Mouse (Mus musculus) forebrain, embryonic 15.5 days (tissue): ENCODE results near the gene Snx29. TPM values are rescaled to one million over a fixed set of nuclear protein-coding genes. Genes with fewer than 3 reads are reported as not detected.

Source experiments
- ATAC-seq: fragments of 200-750 bp; cut with Nextera tagmentation; replicated peaks from 2 replicates; pipeline ENCODE4 v1.8.0; 2017; ENCODE audit warnings: mild to moderate bottlenecking, moderate TSS enrichment, moderate library complexity
- H3K27ac ChIP-seq: fragments of 300-500 bp; sonication (generic); replicated peaks from 2 replicates; pipeline ENCODE4 v1.5.1; 2015; ENCODE audit warnings: mild to moderate bottlenecking, inconsistent platforms
- H3K27me3 ChIP-seq: fragments of 300-500 bp; sonication (generic); 2 replicates; pipeline ENCODE4 v1.6.1; 2015; ENCODE audit warnings: inconsistent platforms
- H3K36me3 ChIP-seq: fragments of 300-500 bp; sonication (generic); 2 replicates; pipeline ENCODE4 v1.6.1; 2015; ENCODE audit warnings: mild to moderate bottlenecking, inconsistent platforms
- H3K4me1 ChIP-seq: fragments of 300-500 bp; sonication (generic); 2 replicates; pipeline ENCODE4 v1.6.1; 2015; ENCODE audit warnings: inconsistent platforms
- H3K4me2 ChIP-seq: fragments of 300-500 bp; sonication (generic); replicated peaks from 2 replicates; pipeline ENCODE4 v1.6.1; 2015; ENCODE audit warnings: mild to moderate bottlenecking, inconsistent platforms
- H3K4me3 ChIP-seq: fragments of 300-500 bp; sonication (generic); 2 replicates; pipeline ENCODE4 v1.5.1; 2015; ENCODE audit warnings: mild to moderate bottlenecking, inconsistent platforms
- H3K9ac ChIP-seq: fragments of 300-500 bp; sonication (generic); replicated peaks from 2 replicates; pipeline ENCODE4 v1.6.1; 2015; ENCODE audit warnings: mild to moderate bottlenecking, inconsistent platforms
- H3K9me3 ChIP-seq: fragments of 300-500 bp; sonication (generic); 2 replicates; pipeline ENCODE4 v1.6.1; 2016; ENCODE audit warnings: inconsistent platforms
- WGBS: fragments of 180-500 bp; shearing (Covaris S2); methylation state at CpG from one replicate; pipeline ENCODE4 v1.1.7; 2015; ENCODE audit warnings: mixed read lengths; 5-methylcytosine and 5-hydroxymethylcytosine counted together
- polyA plus RNA-seq: library from polyadenylated mRNA; unstranded; fragments of >200 nt; fragmentation: Nextera tagmentation; extraction: Ambion mirVana; gene quantifications from 2 replicates; pipeline ENCODE4 v1.2.1, GENCODE M21; 2015

Gene Snx29
- polyA plus RNA-seq, 1 experiment from 2014 or later = 14.1 TPM

GRCm38 (mm10) chr16:11389324-11389723 is 66.6 kb downstream of the Snx29 start:
- 35% methylated on average over 2 of the region's 2 CpGs for WGBS
- Histone ChIP-seq H3K4me1 (peaks cover 5% of the 10 kb centered on the region; the same call in 1 of the 2 replicates), H3K9me3 (no peaks in the 10 kb centered on the region), H3K36me3 (no peaks in the 10 kb centered on the region), H3K27ac (no peak overlapping the region), H3K27me3 (no peaks in the 10 kb centered on the region), H3K4me2 (no peak overlapping the region), H3K4me3 (no peak overlapping the region), H3K9ac (no peak overlapping the region)
- ATAC-seq = no peak

- Histone ChIP-seq H3K9ac (no peak overlapping the region), H3K4me1 (no peaks in the 10 kb centered on the region), H3K4me3 (no peak overlapping the region), H3K9me3 (no peaks in the 10 kb centered on the region), H3K27ac (no peak overlapping the region), H3K36me3 (no peaks in the 10 kb centered on the region), H3K27me3 (no peaks in the 10 kb centered on the region), H3K4me2 (no peak overlapping the region)
- WGBS = 60% methylated on average over 2 of the region's 2 CpGs
- ATAC-seq = no peak
These were observed 73.9 kb downstream of the Snx29 start for GRCm38 (mm10) chr16:11396570-11396969.

GRCm38 (mm10) chr16:11399386-11399785 is 76.7 kb downstream of the Snx29 start:
- 86% methylated on average over 4 of the region's 4 CpGs for WGBS
- Histone ChIP-seq H3K9me3 (no peaks in the 10 kb centered on the region), H3K27ac (no peak overlapping the region), H3K36me3 (no peaks in the 10 kb centered on the region), H3K4me3 (no peak overlapping the region), H3K9ac (no peak overlapping the region), H3K4me2 (no peak overlapping the region), H3K4me1 (no peaks in the 10 kb centered on the region), H3K27me3 (no peaks in the 10 kb centered on the region)
- ATAC-seq = no peak

- Histone ChIP-seq H3K9ac (no peak overlapping the region), H3K9me3 (no peaks in the 10 kb centered on the region), H3K27me3 (no peaks in the 10 kb centered on the region), H3K4me3 (no peak overlapping the region), H3K4me1 (no peaks in the 10 kb centered on the region), H3K27ac (no peak overlapping the region), H3K4me2 (no peak overlapping the region), H3K36me3 (no peaks in the 10 kb centered on the region)
- no peak for ATAC-seq
- 96% methylated on average over 6 of the region's 6 CpGs for WGBS
These were observed 77.3 kb downstream of the Snx29 start for GRCm38 (mm10) chr16:11399845-11400565.

GRCm38 (mm10) chr16:11400936-11401335 is 78.2 kb downstream of the Snx29 start:
- H3K27me3 ChIP-seq = no peaks in the 10 kb centered on the region
- 80% methylated on average over 7 of the region's 7 CpGs for WGBS
- H3K36me3 ChIP-seq = no peaks in the 10 kb centered on the region
- H3K9ac ChIP-seq = no peak overlapping the region
- no peaks in the 10 kb centered on the region for H3K9me3 ChIP-seq
- no peak overlapping the region for H3K4me2 ChIP-seq
- no peaks in the 10 kb centered on the region for H3K4me1 ChIP-seq
- no peak overlapping the region for H3K27ac ChIP-seq
- no peak overlapping the region for H3K4me3 ChIP-seq
- no peak for ATAC-seq

- no peak for ATAC-seq
- H3K9me3 ChIP-seq = no peaks in the 10 kb centered on the region
- H3K4me1 ChIP-seq = no peaks in the 10 kb centered on the region
- 80% methylated on average over 3 of the region's 3 CpGs for WGBS
- H3K27me3 ChIP-seq = no peaks in the 10 kb centered on the region
- no peak overlapping the region for H3K9ac ChIP-seq
- H3K4me3 ChIP-seq = no peak overlapping the region
- H3K4me2 ChIP-seq = no peak overlapping the region
- no peaks in the 10 kb centered on the region for H3K36me3 ChIP-seq
- H3K27ac ChIP-seq = no peak overlapping the region
These were observed 82.5 kb downstream of the Snx29 start for GRCm38 (mm10) chr16:11405193-11405592.

- Histone ChIP-seq H3K4me1 (no peaks in the 10 kb centered on the region), H3K9me3 (no peaks in the 10 kb centered on the region), H3K27me3 (no peaks in the 10 kb centered on the region), H3K36me3 (no peaks in the 10 kb centered on the region), H3K4me2 (no peak overlapping the region), H3K9ac (no peak overlapping the region), H3K4me3 (no peak overlapping the region), H3K27ac (no peak overlapping the region)
- no peak for ATAC-seq
- 88% methylated on average over 5 of the region's 5 CpGs for WGBS
These were observed 83.5 kb downstream of the Snx29 start for GRCm38 (mm10) chr16:11406201-11406600.

- Histone ChIP-seq H3K9ac (no peak overlapping the region), H3K36me3 (no peaks in the 10 kb centered on the region), H3K27me3 (no peaks in the 10 kb centered on the region), H3K4me3 (no peak overlapping the region), H3K27ac (no peak overlapping the region), H3K4me2 (no peak overlapping the region), H3K9me3 (no peaks in the 10 kb centered on the region), H3K4me1 (no peaks in the 10 kb centered on the region)
- WGBS = 71% methylated on average over 9 of the region's 9 CpGs
- ATAC-seq = no peak
These were observed 83.9 kb downstream of the Snx29 start for GRCm38 (mm10) chr16:11406622-11407021.

GRCm38 (mm10) chr16:11407932-11408620 is 85.4 kb downstream of the Snx29 start:
- no peak overlapping the region for H3K9ac ChIP-seq
- no peaks in the 10 kb centered on the region for H3K9me3 ChIP-seq
- H3K4me1 ChIP-seq = no peaks in the 10 kb centered on the region
- H3K27me3 ChIP-seq = no peaks in the 10 kb centered on the region
- no peaks in the 10 kb centered on the region for H3K36me3 ChIP-seq
- no peak overlapping the region for H3K4me3 ChIP-seq
- H3K4me2 ChIP-seq = no peak overlapping the region
- H3K27ac ChIP-seq = no peak overlapping the region
- WGBS = 85% methylated on average over 8 of the region's 8 CpGs
- ATAC-seq = no peak

- Histone ChIP-seq H3K4me2 (no peak overlapping the region), H3K4me3 (no peak overlapping the region), H3K9ac (no peak overlapping the region), H3K27ac (no peak overlapping the region), H3K9me3 (no peaks in the 10 kb centered on the region), H3K27me3 (no peaks in the 10 kb centered on the region), H3K36me3 (no peaks in the 10 kb centered on the region), H3K4me1 (no peaks in the 10 kb centered on the region)
- ATAC-seq = no peak
- 92% methylated on average over 4 of the region's 4 CpGs for WGBS
These were observed 86.0 kb downstream of the Snx29 start for GRCm38 (mm10) chr16:11408726-11409125.

- H3K4me1 ChIP-seq = no peaks in the 10 kb centered on the region
- no peaks in the 10 kb centered on the region for H3K36me3 ChIP-seq
- H3K27ac ChIP-seq = no peak overlapping the region
- H3K4me3 ChIP-seq = no peak overlapping the region
- no peak overlapping the region for H3K9ac ChIP-seq
- H3K9me3 ChIP-seq = no peaks in the 10 kb centered on the region
- no peak for ATAC-seq
- no peak overlapping the region for H3K4me2 ChIP-seq
- 78% methylated on average over 2 of the region's 2 CpGs for WGBS
- H3K27me3 ChIP-seq = no peaks in the 10 kb centered on the region
These were observed 91.9 kb downstream of the Snx29 start for GRCm38 (mm10) chr16:11414631-11415030.

GRCm38 (mm10) chr16:11418183-11418588 is 95.5 kb downstream of the Snx29 start:
- no peak overlapping the region for H3K9ac ChIP-seq
- H3K4me2 ChIP-seq = no peak overlapping the region
- H3K27me3 ChIP-seq = no peaks in the 10 kb centered on the region
- no peaks in the 10 kb centered on the region for H3K4me1 ChIP-seq
- peak; percentile 83 for ATAC-seq
- H3K4me3 ChIP-seq = no peak overlapping the region
- H3K36me3 ChIP-seq = no peaks in the 10 kb centered on the region; the same call in 1 of the 2 replicates
- WGBS = 19% methylated on average over 7 of the region's 7 CpGs
- no peak overlapping the region for H3K27ac ChIP-seq
- no peaks in the 10 kb centered on the region for H3K9me3 ChIP-seq
